Mouse (Mus musculus) intestine, postnatal 0 days (tissue): ENCODE results near the gene Spink2. TPM values are rescaled to one million over a fixed set of nuclear protein-coding genes. Genes with fewer than 3 reads are reported as not detected.

Source experiments
- ATAC-seq: fragments of 200-750 bp; cut with Nextera tagmentation; 2 replicates; pipeline ENCODE4 v1.8.0; 2017; ENCODE audit warnings: mild to moderate bottlenecking, moderate TSS enrichment, moderate library complexity
- H3K27ac ChIP-seq: fragments of 300-500 bp; sonication (generic); 2 replicates; pipeline ENCODE4 v1.5.1; 2014; ENCODE audit warnings: mild to moderate bottlenecking, low read depth, low read length, moderate library complexity
- H3K27me3 ChIP-seq: fragments of 300-500 bp; sonication (generic); replicated peaks from 2 replicates; pipeline ENCODE4 v1.6.1; 2014; ENCODE audit warnings: low read length, mixed read lengths; ENCODE audit not compliant: control insufficient read depth, insufficient read depth
- H3K36me3 ChIP-seq: fragments of 300-500 bp; sonication (generic); 2 replicates; pipeline ENCODE4 v1.6.1; 2014; ENCODE audit warnings: mild to moderate bottlenecking, moderate library complexity; ENCODE audit not compliant: control insufficient read depth, insufficient read depth
- H3K4me1 ChIP-seq: fragments of 300-500 bp; sonication (generic); replicated peaks from 2 replicates; pipeline ENCODE4 v1.6.1; 2014; ENCODE audit warnings: antibody characterized with exemption, low read length, mixed read lengths; ENCODE audit not compliant: control insufficient read depth, insufficient read depth
- H3K4me2 ChIP-seq: fragments of 300-500 bp; sonication (generic); replicated peaks from 2 replicates; pipeline ENCODE4 v1.6.1; 2014; ENCODE audit warnings: low read depth, mild to moderate bottlenecking, moderate library complexity
- H3K4me3 ChIP-seq: fragments of 300-500 bp; sonication (generic); 2 replicates; pipeline ENCODE4 v1.5.1; 2014; ENCODE audit warnings: low read depth, low read length
- H3K9ac ChIP-seq: fragments of 300-500 bp; sonication (generic); 2 replicates; pipeline ENCODE4 v1.6.1; 2014; ENCODE audit warnings: mild to moderate bottlenecking, low read depth, low read length
- H3K9me3 ChIP-seq: fragments of 300-500 bp; sonication (generic); 2 replicates; pipeline ENCODE4 v1.6.1; 2016; ENCODE audit warnings: mixed run types; ENCODE audit not compliant: control insufficient read depth
- CTCF ChIP-seq: sonication (generic); IDR thresholded peaks from 2 replicates; pipeline ENCODE4 v1.5.1; 2016; ENCODE audit warnings: low read depth, mild to moderate bottlenecking, control low read depth, antibody characterized with exemption, moderate library complexity
- WGBS: fragments of 180-500 bp; shearing (Covaris S2); extraction: QIAGEN DNeasy Blood & Tissue Kit; methylation state at CpG from one replicate; pipeline ENCODE4 v1.1.7; 2014; 5-methylcytosine and 5-hydroxymethylcytosine counted together
- polyA plus RNA-seq: library from polyadenylated mRNA; unstranded; fragments of >200 nt; fragmentation: Nextera tagmentation; extraction: Ambion mirVana; gene quantifications from 2 replicates; pipeline ENCODE4 v1.2.1, GENCODE M21; 2015

The Spink2 gene
- polyA plus RNA-seq, 1 experiment from 2014 or later, result 1.4 TPM

GRCm38 (mm10) chr5:77162566-77162965 lies 48.7 kb downstream of the Spink2 start:
- Histone ChIP-seq H3K9ac (no peak overlapping the region), H3K36me3 (no peaks in the 10 kb centered on the region), H3K4me3 (no peak overlapping the region), H3K9me3 (no peaks in the 10 kb centered on the region), H3K27ac (no peak overlapping the region), H3K4me1 (no peaks in the 10 kb centered on the region), H3K27me3 (no peaks in the 10 kb centered on the region), H3K4me2 (no peak overlapping the region)
- no peak for TF ChIP-seq CTCF
- ATAC-seq, result no peak
- 96% methylated on average over 3 of the region's 3 CpGs for WGBS

DNA sequence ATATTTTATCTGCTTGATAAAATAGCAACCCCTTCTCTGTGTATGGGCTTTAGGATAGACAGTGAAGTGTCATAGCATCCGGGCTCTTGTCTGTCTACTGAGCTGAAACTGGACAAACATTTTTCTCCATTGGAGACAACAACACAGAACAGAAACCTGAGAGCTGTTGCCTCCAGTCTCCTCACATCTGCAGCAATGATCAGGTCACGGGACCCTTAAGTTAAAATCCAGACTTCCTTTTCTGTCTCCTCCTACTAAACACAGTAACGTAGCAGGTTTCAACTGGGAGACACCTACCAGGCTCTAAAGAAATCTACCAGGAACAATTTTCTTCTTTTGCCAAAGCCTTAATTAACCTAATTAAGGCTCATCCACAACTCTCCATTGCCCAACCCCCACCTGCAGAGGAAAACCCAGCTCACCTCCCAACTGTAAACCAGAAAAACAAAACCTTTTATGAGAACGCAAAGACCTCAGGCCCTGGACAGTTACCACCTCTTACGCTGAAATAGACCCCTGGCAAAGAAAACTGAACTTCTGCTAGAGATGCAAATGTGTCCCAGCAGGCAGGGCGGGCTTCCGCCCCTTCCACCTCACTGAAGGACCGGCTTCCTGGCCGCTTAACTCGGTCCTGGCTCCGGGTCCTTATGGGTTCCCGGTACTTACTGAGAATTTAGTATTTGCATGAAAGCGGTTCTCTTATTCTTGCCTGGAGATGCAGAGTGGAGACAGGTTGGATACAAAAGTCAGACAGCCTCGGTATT lies 53.3 kb downstream of the Spink2 start:
- no peak for TF ChIP-seq CTCF
- Histone ChIP-seq H3K27ac (no peak overlapping the region), H3K4me1 (no peaks in the 10 kb centered on the region), H3K4me3 (no peak overlapping the region), H3K9ac (no peak overlapping the region), H3K27me3 (no peaks in the 10 kb centered on the region), H3K4me2 (no peak overlapping the region), H3K9me3 (no peaks in the 10 kb centered on the region), H3K36me3 (no peaks in the 10 kb centered on the region)
- no peak for ATAC-seq
- WGBS, result 55% methylated on average over 14 of the region's 14 CpGs

GRCm38 (mm10) chr5:77156938-77157337 lies 54.3 kb downstream of the Spink2 start:
- H3K9ac ChIP-seq, result no peak overlapping the region
- no peak overlapping the region for H3K4me3 ChIP-seq
- H3K9me3 ChIP-seq, result no peaks in the 10 kb centered on the region
- H3K27ac ChIP-seq, result no peak overlapping the region
- ATAC-seq, result no peak
- WGBS, result 80% methylated on average over 5 of the region's 5 CpGs
- H3K4me1 ChIP-seq, result no peaks in the 10 kb centered on the region
- H3K27me3 ChIP-seq, result no peaks in the 10 kb centered on the region
- H3K4me2 ChIP-seq, result no peak overlapping the region
- TF ChIP-seq CTCF, result no peak
- H3K36me3 ChIP-seq, result no peaks in the 10 kb centered on the region

DNA sequence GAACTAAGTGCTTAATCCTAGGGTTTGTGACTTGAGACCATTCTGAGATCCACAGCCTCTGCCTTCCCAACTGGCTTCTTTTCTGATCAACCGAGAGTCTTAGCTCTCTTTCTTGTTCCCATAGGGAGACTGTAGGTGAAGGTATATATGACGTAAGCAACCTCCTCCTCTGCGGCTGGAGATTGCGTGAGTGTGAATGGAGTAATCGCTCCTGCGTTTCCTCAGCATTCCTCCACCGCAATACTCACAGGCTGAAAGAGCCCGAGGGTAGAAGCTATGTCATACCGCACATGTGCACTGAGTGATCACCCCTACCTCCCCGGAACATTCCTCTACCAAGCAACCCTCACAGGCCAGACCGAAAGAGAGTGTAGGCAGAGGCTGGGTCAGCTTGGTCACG lies 55.7 kb downstream of the Spink2 start:
- Histone ChIP-seq H3K4me1 (no peaks in the 10 kb centered on the region), H3K27ac (no peak overlapping the region), H3K36me3 (no peaks in the 10 kb centered on the region), H3K27me3 (no peaks in the 10 kb centered on the region), H3K9ac (no peak overlapping the region), H3K4me3 (no peak overlapping the region), H3K4me2 (no peak overlapping the region), H3K9me3 (no peaks in the 10 kb centered on the region)
- ATAC-seq, result no peak
- WGBS, result 93% methylated on average over 12 of the region's 12 CpGs
- no peak for TF ChIP-seq CTCF

Other genes starting within 250 kb of the Spink2 start
- 36.9 and 41.4 TPM in 2 replicates for gene Srp72, start 236.8 kb downstream of the Spink2 start, polyA plus RNA-seq
- not detected in 2 replicates for gene Arl9, start 207.4 kb downstream of the Spink2 start, polyA plus RNA-seq
- gene Thegl, start 195.4 kb downstream of the Spink2 start, polyA plus RNA-seq, result 5.7 and 6.3 TPM in 2 replicates
- gene Hopx, start 96.3 kb downstream of the Spink2 start, polyA plus RNA-seq, result 10.5 and 12.0 TPM in 2 replicates
- gene Rest, start 54.0 kb upstream of the Spink2 start, polyA plus RNA-seq, result 13.2 and 15.0 TPM in 2 replicates
- 11.8 and 12.3 TPM in 2 replicates for gene Noa1, start 98.6 kb upstream of the Spink2 start, polyA plus RNA-seq
- 18.7 and 20.3 TPM in 2 replicates for gene Polr2b, start 98.7 kb upstream of the Spink2 start, polyA plus RNA-seq
- 255 and 258 TPM in 2 replicates for gene Igfbp7, start 196.6 kb upstream of the Spink2 start, polyA plus RNA-seq